Mouse (Mus musculus) heart, embryonic 13.5 days (tissue): ENCODE results near the gene Cmss1. TPM values are rescaled to one million over a fixed set of nuclear protein-coding genes. Genes with fewer than 3 reads are reported as not detected.
A peak's percentile ranks its signal among the peaks of the same experiment; 100 is the strongest.

Experiments used
- ATAC-seq: fragments of 200-750 bp; cut with Nextera tagmentation; 2 replicates; pipeline ENCODE4 v1.8.0; 2017; ENCODE audit warnings: moderate TSS enrichment; ENCODE audit not compliant: insufficient number of reproducible peaks, low FRiP score, low TSS enrichment; ENCODE audit errors: extremely low read depth
- H3K27ac ChIP-seq: fragments of 300-500 bp; sonication (generic); replicated peaks from 2 replicates; pipeline ENCODE4 v1.5.1; 2015; ENCODE audit warnings: moderate library complexity, mild to moderate bottlenecking, inconsistent platforms
- H3K27me3 ChIP-seq: fragments of 300-500 bp; sonication (generic); replicated peaks from 2 replicates; pipeline ENCODE4 v1.6.1; 2015; ENCODE audit warnings: mild to moderate bottlenecking, inconsistent platforms
- H3K36me3 ChIP-seq: fragments of 300-500 bp; sonication (generic); 2 replicates; pipeline ENCODE4 v1.6.1; 2015; ENCODE audit warnings: mild to moderate bottlenecking, inconsistent platforms
- H3K4me1 ChIP-seq: fragments of 300-500 bp; sonication (generic); 2 replicates; pipeline ENCODE4 v1.6.1; 2015; ENCODE audit warnings: inconsistent platforms
- H3K4me2 ChIP-seq: fragments of 300-500 bp; sonication (generic); 2 replicates; pipeline ENCODE4 v1.6.1; 2015; ENCODE audit warnings: inconsistent platforms, mild to moderate bottlenecking, moderate library complexity
- H3K4me3 ChIP-seq: fragments of 300-500 bp; sonication (generic); 2 replicates; pipeline ENCODE4 v1.5.1; 2015; ENCODE audit warnings: moderate library complexity, mild to moderate bottlenecking, inconsistent platforms
- H3K9ac ChIP-seq: fragments of 300-500 bp; sonication (generic); 2 replicates; pipeline ENCODE4 v1.6.1; 2015; ENCODE audit warnings: inconsistent platforms, mild to moderate bottlenecking, moderate library complexity
- H3K9me3 ChIP-seq: fragments of 300-500 bp; sonication (generic); 2 replicates; pipeline ENCODE4 v1.6.1; 2016; ENCODE audit warnings: inconsistent platforms
- WGBS: fragments of 180-500 bp; shearing (Covaris S2); methylation state at CpG from one replicate; pipeline ENCODE4 v1.1.7; 2015; ENCODE audit warnings: mixed read lengths; 5-methylcytosine and 5-hydroxymethylcytosine counted together
- polyA plus RNA-seq: library from polyadenylated mRNA; unstranded; fragments of >200 nt; fragmentation: Nextera tagmentation; extraction: Ambion mirVana; gene quantifications from 2 replicates; pipeline ENCODE4 v1.2.1, GENCODE M21; 2015

Cmss1 gene
- polyA plus RNA-seq, 1 experiment from 2014 or later, result 32.2 TPM

- 27% methylated on average over 18 of the region's 18 CpGs for WGBS
- no peaks in the 10 kb centered on the region for H3K9me3 ChIP-seq
- ATAC-seq, result peak; percentile 56; the same call in 1 of the 2 replicates
Measured at GRCm38 (mm10) chr16:57362679-57363401, 243.8 kb downstream of the Cmss1 start.

GRCm38 (mm10) chr16:57360785-57361184 is 245.9 kb downstream of the Cmss1 start:
- 89% methylated on average over 3 of the region's 3 CpGs for WGBS
- Histone ChIP-seq H3K4me2 (no peak overlapping the region), H3K9ac (no peak overlapping the region), H3K9me3 (no peaks in the 10 kb centered on the region), H3K4me3 (no peak overlapping the region), H3K27ac (no peak overlapping the region), H3K4me1 (peaks cover 29% of the 10 kb centered on the region), H3K36me3 (no peaks in the 10 kb centered on the region), H3K27me3 (no peaks in the 10 kb centered on the region)
- no peak for ATAC-seq

More at GRCm38 (mm10) chr16:57362679-57363401, 243.8 kb downstream of the Cmss1 start:
- Histone ChIP-seq H3K4me1 (peaks cover 22% of the 10 kb centered on the region), H3K36me3 (no peaks in the 10 kb centered on the region), H3K4me3 (peak overlapping the region; percentile 36), H3K4me2 (peak overlapping the region; percentile 66), H3K27me3 (no peaks in the 10 kb centered on the region), H3K27ac (no peak overlapping the region), H3K9ac (peak overlapping the region; percentile 65; the same call in 1 of the 2 replicates)

- Histone ChIP-seq H3K4me1 (peaks cover 40% of the 10 kb centered on the region), H3K36me3 (no peaks in the 10 kb centered on the region), H3K27ac (no peak overlapping the region), H3K4me3 (no peak overlapping the region), H3K9ac (no peak overlapping the region), H3K9me3 (no peaks in the 10 kb centered on the region), H3K27me3 (no peaks in the 10 kb centered on the region), H3K4me2 (no peak overlapping the region)
- 82% methylated on average over 10 of the region's 10 CpGs for WGBS
- ATAC-seq, result no peak
Measured at GRCm38 (mm10) chr16:57359251-57359650, 247.4 kb downstream of the Cmss1 start.

- Histone ChIP-seq H3K9ac (no peak overlapping the region), H3K27ac (peak overlapping the region; percentile 73), H3K27me3 (no peaks in the 10 kb centered on the region), H3K4me1 (peaks cover 47% of the 10 kb centered on the region), H3K36me3 (no peaks in the 10 kb centered on the region), H3K4me3 (no peak overlapping the region), H3K4me2 (peak overlapping the region; percentile 37), H3K9me3 (no peaks in the 10 kb centered on the region)
- ATAC-seq, result no peak
- 35% methylated on average over 6 of the region's 6 CpGs for WGBS
Measured at GRCm38 (mm10) chr16:57357011-57357410, 249.7 kb downstream of the Cmss1 start.

GRCm38 (mm10) chr16:57356454-57356853 is 250.2 kb downstream of the Cmss1 start:
- 34% methylated on average over 6 of the region's 6 CpGs for WGBS
- peak overlapping the region; percentile 73 for H3K27ac ChIP-seq
- H3K9me3 ChIP-seq, result no peaks in the 10 kb centered on the region
- H3K4me1 ChIP-seq, result peaks cover 48% of the 10 kb centered on the region
- ATAC-seq, result no peak
- no peaks in the 10 kb centered on the region for H3K27me3 ChIP-seq
- no peaks in the 10 kb centered on the region for H3K36me3 ChIP-seq
- H3K4me3 ChIP-seq, result no peak overlapping the region
- peak overlapping the region; percentile 37 for H3K4me2 ChIP-seq
- H3K9ac ChIP-seq, result 0 out of 2 replicates have a peak overlapping the region, but pooled peaks have one; percentile 45

GRCm38 (mm10) chr16:57353932-57354331 is 252.7 kb downstream of the Cmss1 start:
- Histone ChIP-seq H3K9me3 (no peaks in the 10 kb centered on the region), H3K4me1 (peaks cover 63% of the 10 kb centered on the region), H3K27me3 (no peaks in the 10 kb centered on the region), H3K36me3 (no peaks in the 10 kb centered on the region), H3K4me3 (peak overlapping the region; percentile 29), H3K27ac (peak overlapping the region; percentile 85), H3K4me2 (peak overlapping the region; percentile 62), H3K9ac (peak overlapping the region; percentile 73; the same call in 1 of the 2 replicates)
- no peak for ATAC-seq
- WGBS, result 46% methylated on average over 6 of the region's 6 CpGs

GRCm38 (mm10) chr16:57353166-57353721 is 253.4 kb downstream of the Cmss1 start:
- no peaks in the 10 kb centered on the region for H3K36me3 ChIP-seq
- H3K27me3 ChIP-seq, result no peaks in the 10 kb centered on the region
- peak overlapping the region; percentile 62 for H3K4me2 ChIP-seq
- H3K9ac ChIP-seq, result peak overlapping the region; percentile 73
- H3K9me3 ChIP-seq, result no peaks in the 10 kb centered on the region
- H3K27ac ChIP-seq, result peak overlapping the region; percentile 85
- H3K4me3 ChIP-seq, result peak overlapping the region; percentile 29
- ATAC-seq, result peak; percentile 33; the same call in 1 of the 2 replicates
- 45% methylated on average over 11 of the region's 11 CpGs for WGBS
- H3K4me1 ChIP-seq, result peaks cover 64% of the 10 kb centered on the region

- no peak for ATAC-seq
- Histone ChIP-seq H3K27me3 (no peaks in the 10 kb centered on the region), H3K4me2 (peak within 1 kb of the TSS; percentile 62), H3K4me3 (peak within 1 kb of the TSS; percentile 29), H3K36me3 (no peaks in the 10 kb centered on the region), H3K27ac (peak within 1 kb of the TSS; percentile 85), H3K9me3 (no peaks in the 10 kb centered on the region), H3K4me1 (peaks cover 64% of the 10 kb centered on the region), H3K9ac (peak within 1 kb of the TSS; percentile 73)
- WGBS, result 52% methylated on average over 6 of the region's 6 CpGs
Measured at GRCm38 (mm10) chr16:57352751-57353150, 253.9 kb downstream of the Cmss1 start, which contains the start of gene Filip1l. TSS of gene Filip1l (plus strand) at chr16:57353093.

GRCm38 (mm10) chr16:57349689-57350088 is 257.0 kb downstream of the Cmss1 start:
- Histone ChIP-seq H3K27ac (no peak overlapping the region), H3K4me3 (no peak overlapping the region), H3K27me3 (no peaks in the 10 kb centered on the region), H3K9me3 (no peaks in the 10 kb centered on the region), H3K9ac (no peak overlapping the region), H3K4me1 (peaks cover 39% of the 10 kb centered on the region), H3K4me2 (no peak overlapping the region), H3K36me3 (no peaks in the 10 kb centered on the region)
- no peak for ATAC-seq
- 34% methylated on average over 3 of the region's 3 CpGs for WGBS

GRCm38 (mm10) chr16:57349039-57349438 is 257.6 kb downstream of the Cmss1 start:
- H3K27me3 ChIP-seq, result no peaks in the 10 kb centered on the region
- no peaks in the 10 kb centered on the region for H3K9me3 ChIP-seq
- WGBS, result 69% methylated on average over 3 of the region's 3 CpGs
- no peak overlapping the region for H3K4me2 ChIP-seq
- H3K36me3 ChIP-seq, result no peaks in the 10 kb centered on the region
- no peak overlapping the region for H3K27ac ChIP-seq
- H3K4me3 ChIP-seq, result no peak overlapping the region
- no peak overlapping the region for H3K9ac ChIP-seq
- H3K4me1 ChIP-seq, result peaks cover 33% of the 10 kb centered on the region
- ATAC-seq, result no peak

- H3K9me3 ChIP-seq, result no peaks in the 10 kb centered on the region
- no peak overlapping the region for H3K27ac ChIP-seq
- ATAC-seq, result no peak
- no peak overlapping the region for H3K9ac ChIP-seq
- 80% methylated on average over 3 of the region's 3 CpGs for WGBS
- H3K27me3 ChIP-seq, result no peaks in the 10 kb centered on the region
- H3K4me1 ChIP-seq, result peaks cover 15% of the 10 kb centered on the region
- H3K4me2 ChIP-seq, result no peak overlapping the region
- H3K4me3 ChIP-seq, result no peak overlapping the region
- no peaks in the 10 kb centered on the region for H3K36me3 ChIP-seq
Measured at GRCm38 (mm10) chr16:57346258-57346657, 260.4 kb downstream of the Cmss1 start.

GRCm38 (mm10) chr16:57340613-57340898 is 266.1 kb downstream of the Cmss1 start:
- Histone ChIP-seq H3K9ac (no peak overlapping the region), H3K4me3 (no peak overlapping the region), H3K4me2 (no peak overlapping the region), H3K4me1 (peaks cover 16% of the 10 kb centered on the region), H3K36me3 (no peaks in the 10 kb centered on the region), H3K27me3 (no peaks in the 10 kb centered on the region), H3K27ac (no peak overlapping the region), H3K9me3 (no peaks in the 10 kb centered on the region)
- 47% methylated on average over 5 of the region's 5 CpGs for WGBS
- ATAC-seq, result no peak
